Mouse (Mus musculus) cortical plate, adult 2 months (tissue): ENCODE results near the gene Camp. TPM values are rescaled to one million over a fixed set of nuclear protein-coding genes. Genes with fewer than 3 reads are reported as not detected.
A peak's percentile ranks its signal among the peaks of the same experiment; 100 is the strongest.

Experiments used
- H3K27ac ChIP-seq: fragments of 200-500 bp; 2 replicates; pipeline ENCODE4 v1.5.1; 2012; ENCODE audit warnings: low read length, control low read depth, inconsistent platforms; ENCODE audit not compliant: insufficient read depth
- H3K4me1 ChIP-seq: fragments of 200-500 bp; 2 replicates; pipeline ENCODE4 v1.6.1; 2011; ENCODE audit warnings: low read length; ENCODE audit not compliant: control insufficient read depth, insufficient read depth
- H3K4me3 ChIP-seq: fragments of 200-500 bp; 2 replicates; pipeline ENCODE4 v1.5.1; 2011; ENCODE audit warnings: mild to moderate bottlenecking, low read length, control low read depth; ENCODE audit not compliant: insufficient read depth
- CTCF ChIP-seq: fragments of 200-500 bp; IDR thresholded peaks from 2 replicates; pipeline ENCODE4 v1.5.1; 2011; ENCODE audit warnings: mild to moderate bottlenecking, control low read depth, low read length; ENCODE audit not compliant: insufficient read depth; ENCODE audit errors: extremely low read depth
- POLR2A ChIP-seq: fragments of 200-500 bp; IDR thresholded peaks from 2 replicates; pipeline ENCODE4 v1.6.1; 2011; ENCODE audit warnings: mild to moderate bottlenecking, low read length, control low read depth; ENCODE audit not compliant: insufficient read depth; ENCODE audit errors: extremely low read depth
- polyA plus RNA-seq: library from polyadenylated mRNA; depleted of rRNA; stranded (reverse); fragments of >200 nt; gene quantifications from 2 replicates; pipeline ENCODE4 v1.2.3, GENCODE M21; 2012; rRNA removed

Gene Camp
- polyA plus RNA-seq: 0.21 TPM in 1 of 2 replicates, not detected in the other

GRCm38 (mm10) chr9:109849312-109849758, at the start of gene Camp:
TSS of gene Camp (minus strand) at chr9:109849617.
- TF ChIP-seq POLR2A: no peak
- no peak for TF ChIP-seq CTCF
- no peak within 1 kb of the TSS for H3K4me3 ChIP-seq
- H3K4me1 ChIP-seq: no peaks in the 10 kb centered on the region
- no peak within 1 kb of the TSS for H3K27ac ChIP-seq

- Histone ChIP-seq H3K27ac (no peak overlapping the region), H3K4me3 (no peak overlapping the region), H3K4me1 (no peaks in the 10 kb centered on the region)
- TF ChIP-seq CTCF (no peak), POLR2A (no peak)
These were observed 48.6 kb upstream of the Camp start for GRCm38 (mm10) chr9:109898027-109898426.

GRCm38 (mm10) chr9:109896253-109897150, 47.1 kb upstream of the Camp start:
- no peak overlapping the region for H3K4me3 ChIP-seq
- no peaks in the 10 kb centered on the region for H3K4me1 ChIP-seq
- no peak for TF ChIP-seq POLR2A
- no peak for TF ChIP-seq CTCF
- no peak overlapping the region for H3K27ac ChIP-seq

- Histone ChIP-seq H3K4me3 (no peak overlapping the region), H3K27ac (no peak overlapping the region; the same call in 1 of the 2 replicates), H3K4me1 (no peaks in the 10 kb centered on the region)
- TF ChIP-seq POLR2A (no peak), CTCF (no peak)
These were observed 46.2 kb upstream of the Camp start for GRCm38 (mm10) chr9:109895593-109895992.

- TF ChIP-seq CTCF: peak; percentile 96
- TF ChIP-seq POLR2A: no peak
- H3K27ac ChIP-seq: no peak overlapping the region
- no peak overlapping the region for H3K4me3 ChIP-seq
- no peaks in the 10 kb centered on the region for H3K4me1 ChIP-seq
These were observed 45.1 kb upstream of the Camp start for GRCm38 (mm10) chr9:109894413-109895090.

- Histone ChIP-seq H3K27ac (no peak overlapping the region), H3K4me3 (no peak overlapping the region), H3K4me1 (no peaks in the 10 kb centered on the region)
- no peak for TF ChIP-seq POLR2A
- TF ChIP-seq CTCF: peak; percentile 93
These were observed 43.3 kb upstream of the Camp start for GRCm38 (mm10) chr9:109892651-109893250.

GRCm38 (mm10) chr9:109891501-109891900, 42.1 kb upstream of the Camp start:
- Histone ChIP-seq H3K4me1 (no peaks in the 10 kb centered on the region), H3K27ac (no peak overlapping the region), H3K4me3 (no peak overlapping the region)
- TF ChIP-seq POLR2A (no peak), CTCF (no peak)

- no peaks in the 10 kb centered on the region for H3K4me1 ChIP-seq
- TF ChIP-seq CTCF (no peak), POLR2A (no peak)
- no peak overlapping the region for H3K4me3 ChIP-seq
- no peak overlapping the region for H3K27ac ChIP-seq
These were observed 37.9 kb upstream of the Camp start for GRCm38 (mm10) chr9:109887321-109887720.

GRCm38 (mm10) chr9:109886259-109886658, 36.8 kb upstream of the Camp start:
- H3K4me1 ChIP-seq: no peaks in the 10 kb centered on the region
- no peak overlapping the region for H3K4me3 ChIP-seq
- H3K27ac ChIP-seq: no peak overlapping the region
- TF ChIP-seq CTCF (no peak), POLR2A (no peak)
